Mouse (Mus musculus) hindbrain, embryonic 16.5 days (tissue): ENCODE data around the gene Psmb2. TPM values are rescaled to one million over a fixed set of nuclear protein-coding genes. Genes with fewer than 3 reads are reported as not detected.

ENCODE experiments used
- ATAC-seq: fragments of 200-750 bp; cut with Nextera tagmentation; 2 replicates; pipeline ENCODE4 v1.8.0; 2017; ENCODE audit warnings: moderate TSS enrichment, moderate library complexity
- H3K27ac ChIP-seq: fragments of 300-500 bp; sonication (generic); 2 replicates; pipeline ENCODE4 v1.5.1; 2014; ENCODE audit warnings: low read depth, mild to moderate bottlenecking, control low read depth, low read length, moderate library complexity
- H3K27me3 ChIP-seq: fragments of 300-500 bp; sonication (generic); replicated peaks from 2 replicates; pipeline ENCODE4 v1.6.1; 2014; ENCODE audit warnings: low read length; ENCODE audit not compliant: control insufficient read depth, insufficient read depth
- H3K36me3 ChIP-seq: fragments of 300-500 bp; sonication (generic); 2 replicates; pipeline ENCODE4 v1.6.1; 2014; ENCODE audit warnings: mild to moderate bottlenecking, low read length, moderate library complexity, mixed read lengths; ENCODE audit not compliant: control insufficient read depth, insufficient read depth
- H3K4me1 ChIP-seq: fragments of 300-500 bp; sonication (generic); 2 replicates; pipeline ENCODE4 v1.6.1; 2014; ENCODE audit warnings: low read depth, low read length; ENCODE audit not compliant: control insufficient read depth, insufficient read depth
- H3K4me2 ChIP-seq: fragments of 300-500 bp; sonication (generic); 2 replicates; pipeline ENCODE4 v1.6.1; 2014; ENCODE audit warnings: mild to moderate bottlenecking, low read length, control low read depth, moderate library complexity
- H3K4me3 ChIP-seq: fragments of 300-500 bp; sonication (generic); 2 replicates; pipeline ENCODE4 v1.5.1; 2014; ENCODE audit warnings: mild to moderate bottlenecking, low read length, control low read depth, moderate library complexity
- H3K9ac ChIP-seq: fragments of 300-500 bp; sonication (generic); 2 replicates; pipeline ENCODE4 v1.6.1; 2014; ENCODE audit warnings: low read depth, mild to moderate bottlenecking, control low read depth, low read length, moderate library complexity
- H3K9me3 ChIP-seq: fragments of 300-500 bp; sonication (generic); 2 replicates; pipeline ENCODE4 v1.6.1; 2014; ENCODE audit warnings: mild to moderate bottlenecking, low read length, moderate library complexity; ENCODE audit not compliant: control insufficient read depth
- WGBS: fragments of 180-500 bp; shearing (Covaris S2); extraction: QIAGEN DNeasy Blood & Tissue Kit; methylation state at CpG from one replicate; pipeline ENCODE4 v1.1.7; 2014; 5-methylcytosine and 5-hydroxymethylcytosine counted together
- polyA plus RNA-seq: library from polyadenylated mRNA; unstranded; fragments of >200 nt; fragmentation: Nextera tagmentation; extraction: Ambion mirVana; gene quantifications from 2 replicates; pipeline ENCODE4 v1.2.1, GENCODE M21; 2015

Psmb2 gene
- polyA plus RNA-seq, 1 experiment from 2014 or later: 420 TPM

DNA sequence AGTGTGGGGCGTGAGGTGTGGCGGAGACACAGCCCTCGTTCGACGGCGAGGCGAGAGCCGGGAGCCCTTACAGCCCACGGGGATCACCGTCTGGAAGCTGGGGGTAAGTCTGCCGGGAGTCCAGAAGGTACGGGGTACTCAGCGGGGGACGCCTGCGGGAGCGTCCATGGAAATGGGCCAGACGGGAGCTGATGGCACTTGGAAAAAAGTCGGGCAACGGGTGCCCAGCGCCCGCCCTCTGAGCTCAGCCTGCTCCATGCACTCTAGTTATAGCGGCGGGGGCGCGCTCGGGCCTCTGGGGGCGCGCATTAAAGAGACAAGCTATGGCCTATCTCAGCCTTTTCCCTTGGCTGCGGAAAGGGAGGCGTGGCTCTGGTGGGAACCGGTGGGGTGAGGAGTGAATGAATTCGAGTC, 58.6 kb downstream of the Psmb2 start, which contains the start of gene Tfap2e:
Tfap2e (minus strand) TSS at position 240 of the 414 bp plus-strand sequence.
- Histone ChIP-seq H3K9me3 (no peaks in the 10 kb centered on the region), H3K27ac (no peak within 1 kb of the TSS), H3K36me3 (no peaks in the 10 kb centered on the region), H3K4me3 (peak within 1 kb of the TSS; percentile 32), H3K27me3 (peaks cover 56% of the 10 kb centered on the region), H3K9ac (no peak within 1 kb of the TSS), H3K4me2 (peak within 1 kb of the TSS; percentile 55), H3K4me1 (peaks cover 11% of the 10 kb centered on the region)
- WGBS: 1% methylated on average over 32 of the region's 32 CpGs
- 0 out of 2 replicates have a peak, but pooled peaks have one; percentile 58 for ATAC-seq

- H3K4me3 ChIP-seq: no peak overlapping the region
- 20% methylated on average over 9 of the region's 10 CpGs for WGBS
- no peak overlapping the region for H3K9ac ChIP-seq
- H3K4me2 ChIP-seq: no peak overlapping the region
- peaks cover 36% of the 10 kb centered on the region for H3K27me3 ChIP-seq
- no peaks in the 10 kb centered on the region for H3K9me3 ChIP-seq
- peaks cover 13% of the 10 kb centered on the region for H3K4me1 ChIP-seq
- no peak overlapping the region for H3K27ac ChIP-seq
- peaks cover 9% of the 10 kb centered on the region; the same call in 1 of the 2 replicates for H3K36me3 ChIP-seq
- ATAC-seq: no peak
Observed at GRCm38 (mm10) chr4:126739966-126740676, 62.7 kb downstream of the Psmb2 start.

DNA sequence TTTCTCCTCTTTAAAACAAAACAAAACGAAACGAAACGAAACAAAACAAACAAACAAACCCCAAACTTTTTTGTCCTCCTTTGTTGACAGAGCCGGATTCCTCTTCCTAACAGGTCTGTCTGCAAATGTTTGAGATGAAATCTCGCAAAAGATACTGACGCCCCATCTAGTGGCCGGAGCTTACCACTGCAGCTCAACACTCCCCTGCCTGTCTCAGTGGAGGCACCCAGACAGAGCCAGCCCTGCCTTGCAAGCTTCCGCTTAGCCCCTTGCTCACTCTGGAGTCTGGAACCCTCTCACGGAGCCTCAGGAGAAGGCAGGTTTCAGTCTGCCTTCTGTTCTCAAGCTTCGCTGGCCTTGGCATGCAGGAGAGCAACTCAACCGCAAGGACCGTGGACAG, 64.0 kb downstream of the Psmb2 start:
- Histone ChIP-seq H3K27ac (no peak overlapping the region), H3K36me3 (peaks cover 19% of the 10 kb centered on the region), H3K9ac (no peak overlapping the region; the same call in 1 of the 2 replicates), H3K4me1 (peaks cover 2% of the 10 kb centered on the region; the same call in 1 of the 2 replicates), H3K9me3 (no peaks in the 10 kb centered on the region), H3K27me3 (peaks cover 26% of the 10 kb centered on the region), H3K4me3 (no peak overlapping the region), H3K4me2 (peak overlapping the region; percentile 39)
- 6% methylated on average over 12 of the region's 12 CpGs for WGBS
- peak; percentile 68; the same call in 1 of the 2 replicates for ATAC-seq

- no peak for ATAC-seq
- H3K4me2 ChIP-seq: no peak overlapping the region
- H3K4me1 ChIP-seq: peaks cover 2% of the 10 kb centered on the region; the same call in 1 of the 2 replicates
- H3K9ac ChIP-seq: no peak overlapping the region
- H3K27me3 ChIP-seq: peaks cover 14% of the 10 kb centered on the region
- no peaks in the 10 kb centered on the region for H3K9me3 ChIP-seq
- no peak overlapping the region for H3K4me3 ChIP-seq
- peaks cover 28% of the 10 kb centered on the region for H3K36me3 ChIP-seq
- H3K27ac ChIP-seq: no peak overlapping the region
- 59% methylated on average over 2 of the region's 2 CpGs for WGBS
Observed at GRCm38 (mm10) chr4:126742976-126743375, 65.5 kb downstream of the Psmb2 start.

DNA sequence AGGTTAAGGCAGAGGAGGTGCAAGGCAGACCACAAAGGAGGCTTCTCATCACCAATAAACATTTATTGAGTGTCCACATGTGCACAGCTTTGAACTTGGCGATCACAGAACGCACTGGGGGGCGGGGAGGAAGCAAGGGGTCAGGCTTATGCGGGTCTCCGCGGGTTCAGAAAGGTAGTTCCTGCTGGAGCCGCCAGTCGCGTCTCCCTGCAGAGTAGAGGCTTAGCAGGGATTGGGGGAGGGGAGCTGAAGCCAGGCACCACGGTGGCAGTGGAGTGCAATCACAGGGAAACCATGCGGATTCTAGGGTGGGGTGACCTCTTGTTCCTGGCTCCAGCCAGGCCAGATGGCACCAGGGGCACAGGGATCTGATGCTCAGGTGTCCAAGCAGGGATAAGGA, 66.3 kb downstream of the Psmb2 start:
- ATAC-seq: no peak
- Histone ChIP-seq H3K9ac (no peak overlapping the region), H3K27ac (no peak overlapping the region), H3K27me3 (peaks cover 8% of the 10 kb centered on the region), H3K36me3 (peaks cover 28% of the 10 kb centered on the region), H3K9me3 (no peaks in the 10 kb centered on the region), H3K4me1 (peaks cover 2% of the 10 kb centered on the region; the same call in 1 of the 2 replicates), H3K4me3 (no peak overlapping the region), H3K4me2 (no peak overlapping the region)
- 11% methylated on average over 11 of the region's 11 CpGs for WGBS

DNA sequence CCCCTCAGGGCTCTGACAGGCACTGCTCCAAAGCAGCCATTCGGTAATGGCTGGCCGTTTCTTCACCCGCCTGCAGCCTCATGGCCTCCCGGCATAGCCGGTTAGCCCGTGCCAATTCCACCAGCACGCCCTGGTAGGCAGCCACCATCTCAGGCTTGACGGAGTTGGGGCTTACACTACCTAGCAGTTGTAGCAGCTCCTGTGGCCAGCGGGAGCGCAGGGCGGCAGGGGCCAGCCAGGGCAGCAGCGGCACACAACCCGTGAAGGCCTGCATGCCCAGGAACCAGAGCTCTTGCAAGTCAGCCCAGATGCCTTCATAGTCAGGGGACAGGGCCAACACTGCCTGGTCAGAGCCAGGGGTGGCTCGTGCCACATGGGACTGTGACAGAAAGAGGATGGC, 67.4 kb downstream of the Psmb2 start:
- no peak overlapping the region for H3K9ac ChIP-seq
- H3K9me3 ChIP-seq: no peaks in the 10 kb centered on the region
- no peak for ATAC-seq
- no peaks in the 10 kb centered on the region; the same call in 1 of the 2 replicates for H3K27me3 ChIP-seq
- no peak overlapping the region for H3K4me3 ChIP-seq
- peaks cover 12% of the 10 kb centered on the region for H3K4me1 ChIP-seq
- WGBS: 84% methylated on average over 14 of the region's 14 CpGs
- H3K36me3 ChIP-seq: peaks cover 28% of the 10 kb centered on the region
- no peak overlapping the region for H3K27ac ChIP-seq
- no peak overlapping the region for H3K4me2 ChIP-seq

- WGBS: 31% methylated on average over 13 of the region's 13 CpGs
- Histone ChIP-seq H3K36me3 (peaks cover 28% of the 10 kb centered on the region), H3K4me1 (peaks cover 20% of the 10 kb centered on the region)
Observed at GRCm38 (mm10) chr4:126745506-126746193, 68.2 kb downstream of the Psmb2 start.

GRCm38 (mm10) chr4:126746194-126746840, 68.9 kb downstream of the Psmb2 start:
- Histone ChIP-seq H3K4me2 (no peak overlapping the region), H3K27ac (no peak overlapping the region), H3K9ac (no peak overlapping the region; the same call in 1 of the 2 replicates), H3K4me3 (no peak overlapping the region), H3K36me3 (peaks cover 28% of the 10 kb centered on the region), H3K4me1 (peaks cover 27% of the 10 kb centered on the region), H3K27me3 (no peaks in the 10 kb centered on the region; the same call in 1 of the 2 replicates), H3K9me3 (no peaks in the 10 kb centered on the region)
- WGBS: 82% methylated on average over 10 of the region's 10 CpGs
- no peak for ATAC-seq

More at GRCm38 (mm10) chr4:126745506-126746193, 68.2 kb downstream of the Psmb2 start:
- H3K27me3 ChIP-seq: no peaks in the 10 kb centered on the region; the same call in 1 of the 2 replicates
- H3K4me2 ChIP-seq: no peak overlapping the region
- H3K27ac ChIP-seq: no peak overlapping the region
- no peaks in the 10 kb centered on the region for H3K9me3 ChIP-seq
- no peak overlapping the region; the same call in 1 of the 2 replicates for H3K9ac ChIP-seq
- ATAC-seq: no peak
- H3K4me3 ChIP-seq: no peak overlapping the region
